Mouse (Mus musculus): Measurements from ENCODE around the gene Olig1.

GRCm38 (mm10) chr16:91320608-91321007 is 51.0 kb downstream of the Olig1 start:
- TF ChIP-seq CTCF (IDR thresholded peaks at IDR 0.05; ENCODE audit: control insufficient read depth, insufficient read depth, low read length) (no peak), POLR2A (IDR thresholded peaks at IDR 0.05; ENCODE audit: borderline replicate concordance, control insufficient read depth, low read depth, low read length) (no peak)
